ENCODE assay signal across 8 mouse cellular contexts in genomic region chr11:79703885-79704291, GRCm38 (mm10).
DNase-seq lines count a peak whose midpoint lies in the region; ATAC-seq and TF ChIP-seq lines count a peak whose summit lies in the region.

No protein-coding gene starts in this region.

- H3K4me3 ChIP-seq in heart, embryonic 12.5 days = peak overlapping the region; percentile 72
- peak overlapping the region; percentile 98 for H3K4me3 ChIP-seq in E14TG2a.4 (replicated peaks; ENCODE audit: low read length)
- peak overlapping the region; percentile 65 for H3K4me3 ChIP-seq in hindbrain, embryonic 14.5 days (replicated peaks; ENCODE audit: low read length)
- peak overlapping the region; percentile 80 for H3K4me3 ChIP-seq in liver, postnatal 0 days (ENCODE audit: low read depth, low read length)

- H3K36me3 ChIP-seq in heart, embryonic 12.5 days = peaks cover 13% of the 10 kb centered on the region
- H3K36me3 ChIP-seq in E14TG2a.4 (ENCODE audit: insufficient read depth, low read length) = peaks cover 12% of the 10 kb centered on the region
- H3K36me3 ChIP-seq in hindbrain, embryonic 14.5 days (replicated peaks; ENCODE audit: control insufficient read depth, insufficient read depth) = peaks cover 8% of the 10 kb centered on the region; the same call in 1 of the 2 replicates
- H3K36me3 ChIP-seq in liver, postnatal 0 days (replicated peaks; ENCODE audit: insufficient read depth, low read length) = peaks cover 3% of the 10 kb centered on the region; the same call in 1 of the 2 replicates

- H3K4me1 ChIP-seq in heart, embryonic 12.5 days (replicated peaks) = peaks cover 20% of the 10 kb centered on the region
- peaks cover 56% of the 10 kb centered on the region for H3K4me1 ChIP-seq in E14TG2a.4 (replicated peaks; ENCODE audit: low read depth, low read length)
- peaks cover 20% of the 10 kb centered on the region for H3K4me1 ChIP-seq in hindbrain, embryonic 14.5 days (replicated peaks; ENCODE audit: control insufficient read depth, insufficient read depth, low read length)
- H3K4me1 ChIP-seq in liver, postnatal 0 days (ENCODE audit: insufficient read depth) = peaks cover 17% of the 10 kb centered on the region

- peaks cover 2% of the 10 kb centered on the region for H3K27me3 ChIP-seq in heart, embryonic 12.5 days (replicated peaks)
- H3K27me3 ChIP-seq in E14TG2a.4 (ENCODE audit: insufficient read depth, low read length) = peaks cover 5% of the 10 kb centered on the region
- no peaks in the 10 kb centered on the region for H3K27me3 ChIP-seq in hindbrain, embryonic 14.5 days (ENCODE audit: control insufficient read depth, insufficient read depth, low read length)
- no peaks in the 10 kb centered on the region; the same call in 1 of the 2 replicates for H3K27me3 ChIP-seq in liver, postnatal 0 days (ENCODE audit: insufficient read depth, low read length)

- no peak for TF ChIP-seq EP300 in liver, postnatal 0 days (IDR thresholded peaks at IDR 0.05; ENCODE audit: low read depth)

- no peak for TF ChIP-seq CTCF in E14TG2a.4 (conservative IDR thresholded peaks at IDR 0.05; ENCODE audit: low read length)
- no peak for TF ChIP-seq CTCF in liver, postnatal 0 days (IDR thresholded peaks at IDR 0.05; ENCODE audit: low read depth)

- DNase-seq in heart, adult 18-20 months = no peak
- DNase-seq in embryo, embryonic 10.5 days (ENCODE audit: low spot score) = peak; percentile 83
- peak; percentile 74 for DNase-seq in hindbrain, embryonic 14.5 days (ENCODE audit: low spot score)
- no peak for DNase-seq in liver, postnatal 0 days
- peak; percentile 31 for DNase-seq in right cerebral cortex, postnatal 14 days
- no peak for DNase-seq in thymus, postnatal 14 days

- peak overlapping the region; percentile 83 for H3K4me2 ChIP-seq in heart, embryonic 12.5 days
- peak overlapping the region; percentile 61 for H3K4me2 ChIP-seq in hindbrain, embryonic 14.5 days (replicated peaks)
- peak overlapping the region; percentile 80 for H3K4me2 ChIP-seq in liver, postnatal 0 days (ENCODE audit: low read depth, low read length)

- H3K9ac ChIP-seq in heart, embryonic 12.5 days = peak overlapping the region; percentile 88
- peak overlapping the region; percentile 90 for H3K9ac ChIP-seq in hindbrain, embryonic 14.5 days
- H3K9ac ChIP-seq in liver, postnatal 0 days (replicated peaks) = peak overlapping the region; percentile 89

- under 1% methylated on average over 27 of the region's 27 CpGs for WGBS in heart, embryonic 12.5 days
- WGBS in hindbrain, embryonic 14.5 days = under 1% methylated on average over 27 of the region's 27 CpGs
- whole genome bisulfite sequencing in liver, postnatal 0 days (ENCODE audit: insufficient replicate concordance) = under 1% methylated on average over 27 of the region's 27 CpGs

- no peaks in the 10 kb centered on the region for H3K9me3 ChIP-seq in heart, embryonic 12.5 days (replicated peaks)
- no peaks in the 10 kb centered on the region for H3K9me3 ChIP-seq in E14TG2a.4 (ENCODE audit: low read length)
- no peaks in the 10 kb centered on the region for H3K9me3 ChIP-seq in hindbrain, embryonic 14.5 days (ENCODE audit: control insufficient read depth, low read length)
- H3K9me3 ChIP-seq in liver, postnatal 0 days (ENCODE audit: low read length) = no peaks in the 10 kb centered on the region

- ATAC-seq in heart, embryonic 12.5 days (ENCODE audit: insufficient number of reproducible peaks, low FRiP score) = peak; percentile 56
- ATAC-seq in hindbrain, embryonic 14.5 days (ENCODE audit: low FRiP score) = peak; percentile 62
- ATAC-seq in liver, postnatal 0 days = peak; percentile 51

- peak overlapping the region; percentile 97 for H3K27ac ChIP-seq in heart, embryonic 12.5 days (ENCODE audit: poor library complexity, severe bottlenecking)
- H3K27ac ChIP-seq in hindbrain, embryonic 14.5 days = peak overlapping the region; percentile 99
- H3K27ac ChIP-seq in liver, postnatal 0 days (ENCODE audit: low read depth) = peak overlapping the region; percentile 97

Comparison
In these comparisons a context has a peak if more than half of its experiments do, and no peak if none do; other contexts are left out.
1. DNase-seq: peak in embryo, embryonic 10.5 days (single experiment), hindbrain, embryonic 14.5 days (single experiment) and right cerebral cortex, postnatal 14 days (single experiment); none in heart, adult 18-20 months (0 of 2), liver, postnatal 0 days (single experiment) and thymus, postnatal 14 days (single experiment).
2. Peak in every context shown above with its lines, with median percentiles within 50 percentile points of each other: ATAC-seq, H3K27ac ChIP-seq, H3K4me2 ChIP-seq, H3K4me3 ChIP-seq and H3K9ac ChIP-seq.